Comparison of ENCODE assay signal across 16 mouse cellular contexts in the genomic region with DNA sequence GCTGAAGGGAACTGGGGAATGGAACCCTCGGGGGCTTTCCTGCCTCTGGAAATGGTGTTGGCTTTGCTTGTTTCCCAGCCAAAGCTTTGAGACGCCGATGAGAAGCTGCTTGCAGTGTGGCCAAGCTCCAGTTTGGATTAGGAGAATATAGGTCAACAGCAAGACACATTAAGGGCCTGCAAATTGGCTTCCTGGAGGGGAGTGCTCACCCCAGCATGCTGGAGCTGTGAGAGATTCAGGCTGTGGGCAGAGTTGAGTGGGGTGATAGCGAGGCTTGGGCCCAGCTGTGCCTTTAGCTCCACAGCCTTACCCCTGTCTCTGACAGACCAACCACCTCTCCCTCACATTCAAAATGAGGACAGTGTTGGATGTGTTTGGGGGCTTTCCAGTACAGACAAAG.
A peak's percentile ranks its signal among the peaks of the same experiment; 100 is the strongest.
DNase-seq lines count a peak whose midpoint lies in the region; ATAC-seq and TF ChIP-seq lines count a peak whose summit lies in the region.
"Had no signal": no experiment of that assay in that cellular context is flagged by ENCODE, and none has a peak within 500 bp of the region (broad histone marks: within the 10 kb centered on the region; RNA-seq: fewer than 3 reads in every experiment).

No protein-coding gene starts in this region.

- no peak for TF ChIP-seq CTCF in heart, adult 2 months (IDR thresholded peaks at IDR 0.05)
- TF ChIP-seq CTCF in lung, adult 2 months (IDR thresholded peaks at IDR 0.05; ENCODE audit: insufficient read depth, low read length), result no peak

- H3K4me1 ChIP-seq in heart, adult 2 months (ENCODE audit: control insufficient read depth, insufficient read depth, low read length), result peaks cover 10% of the 10 kb centered on the region
- no peaks in the 10 kb centered on the region for H3K4me1 ChIP-seq in lung, embryonic 15.5 days
- H3K4me1 ChIP-seq in lung, adult 2 months (ENCODE audit: control insufficient read depth, insufficient read depth, low read length), result no peaks in the 10 kb centered on the region
- H3K4me1 ChIP-seq: liver, embryonic 13.5 days; midbrain, embryonic 15.5 days had no signal

- no peaks in the 10 kb centered on the region; the same call in 1 of the 2 replicates for H3K36me3 ChIP-seq in heart, adult 2 months (ENCODE audit: control insufficient read depth, insufficient read depth, low read length)
- H3K36me3 ChIP-seq in lung, embryonic 15.5 days, result no peaks in the 10 kb centered on the region
- H3K36me3 ChIP-seq: heart, embryonic 15.5 days; liver, embryonic 13.5 days; midbrain, embryonic 15.5 days had no signal

- no peaks in the 10 kb centered on the region for H3K79me2 ChIP-seq in heart, adult 2 months (replicated peaks; ENCODE audit: control insufficient read depth, insufficient read depth, low read length)

- no peaks in the 10 kb centered on the region for H3K9me3 ChIP-seq in lung, embryonic 15.5 days
- H3K9me3 ChIP-seq: heart, embryonic 15.5 days; liver, embryonic 13.5 days; midbrain, embryonic 15.5 days had no signal

- ATAC-seq in lung, embryonic 15.5 days (ENCODE audit: borderline replicate concordance, extremely low read depth, low FRiP score, low TSS enrichment), result peak; percentile 81
- ATAC-seq: forebrain, embryonic 14.5 days; midbrain, embryonic 15.5 days had no signal

- TF ChIP-seq POLR2A in heart, adult 2 months (IDR thresholded peaks at IDR 0.05; ENCODE audit: insufficient read depth, low read depth, low read length), result no peak
- TF ChIP-seq POLR2A in lung, adult 2 months (IDR thresholded peaks at IDR 0.05; ENCODE audit: borderline replicate concordance, extremely low read depth, low read depth, low read length), result no peak

- peak; percentile 93 for DNase-seq in heart, adult 11 months
- no peak for DNase-seq in heart, adult 2 months
- no peak for DNase-seq in lung, adult 2 months
- DNase-seq in brain, adult 2 months (ENCODE audit: low read depth, low spot score), result peak; percentile 13
- peak; percentile 26 to 84 for DNase-seq in lung, postnatal 4 days
- no peak for DNase-seq in cerebellum, adult 11 months
- DNase-seq: B cell, adult 2 months; cerebellum, adult 11-12 months; cerebellum, postnatal 25 days; kidney, adult 9 months; liver, embryonic 13.5 days; right cerebral cortex, postnatal 25 days had no signal

- H3K27me3 ChIP-seq in heart, adult 2 months (ENCODE audit: control insufficient read depth, insufficient read depth, low read length), result no peaks in the 10 kb centered on the region
- H3K27me3 ChIP-seq in lung, embryonic 15.5 days, result no peaks in the 10 kb centered on the region
- H3K27me3 ChIP-seq: heart, embryonic 15.5 days; liver, embryonic 13.5 days; midbrain, embryonic 15.5 days had no signal

- no peak for TF ChIP-seq EP300 in heart, adult 2 months (IDR thresholded peaks at IDR 0.05; ENCODE audit: insufficient read depth, low read depth, low read length)

- no peak overlapping the region for H3K27ac ChIP-seq in heart, adult 2 months
- 0 out of 2 replicates have a peak overlapping the region, but pooled peaks have one; percentile 15 for H3K27ac ChIP-seq in lung, embryonic 15.5 days
- H3K27ac ChIP-seq: heart, embryonic 15.5 days; liver, embryonic 13.5 days; midbrain, embryonic 15.5 days had no signal

- no peak overlapping the region for H3K4me2 ChIP-seq in lung, embryonic 15.5 days
- H3K4me2 ChIP-seq: heart, embryonic 15.5 days; liver, embryonic 13.5 days; midbrain, embryonic 15.5 days had no signal

- intact Hi-C loops in heart, adult 2 months (cut with DNase I), result no loop called here

- 60% methylated on average over 4 of the region's 4 CpGs for WGBS in heart, adult 2 months
- WGBS in lung, embryonic 15.5 days, result 49% methylated on average over 4 of the region's 4 CpGs
- 63% methylated on average over 4 of the region's 4 CpGs for WGBS in lung, adult 2 months

- H3K4me3 ChIP-seq in heart, adult 2 months, result no peak overlapping the region
- no peak overlapping the region for H3K4me3 ChIP-seq in lung, embryonic 15.5 days
- no peak overlapping the region for H3K4me3 ChIP-seq in lung, adult 2 months (replicated peaks; ENCODE audit: extremely low read depth, low read depth, low read length)
- H3K4me3 ChIP-seq: heart, embryonic 15.5 days; liver, embryonic 13.5 days; midbrain, embryonic 15.5 days had no signal

- no peak overlapping the region for H3K9ac ChIP-seq in heart, adult 2 months (ENCODE audit: low read depth, low read length)
- no peak overlapping the region for H3K9ac ChIP-seq in lung, embryonic 15.5 days
- H3K9ac ChIP-seq: heart, embryonic 15.5 days; liver, embryonic 13.5 days; midbrain, embryonic 15.5 days had no signal

Comparison
In these comparisons a context has a peak if more than half of its experiments do, and no peak if none do; other contexts are left out.
1. DNase-seq: peak in heart, adult 11 months (single experiment), brain, adult 2 months (single experiment) and lung, postnatal 4 days (2 of 2); none in heart, adult 2 months (0 of 2), lung, adult 2 months (single experiment) and cerebellum, adult 11 months (single experiment).